Mouse (Mus musculus): ENCODE measurements around the gene Col7a1.
A peak's percentile ranks its signal among the peaks of the same experiment; 100 is the strongest.

Col7a1 gene

DNA sequence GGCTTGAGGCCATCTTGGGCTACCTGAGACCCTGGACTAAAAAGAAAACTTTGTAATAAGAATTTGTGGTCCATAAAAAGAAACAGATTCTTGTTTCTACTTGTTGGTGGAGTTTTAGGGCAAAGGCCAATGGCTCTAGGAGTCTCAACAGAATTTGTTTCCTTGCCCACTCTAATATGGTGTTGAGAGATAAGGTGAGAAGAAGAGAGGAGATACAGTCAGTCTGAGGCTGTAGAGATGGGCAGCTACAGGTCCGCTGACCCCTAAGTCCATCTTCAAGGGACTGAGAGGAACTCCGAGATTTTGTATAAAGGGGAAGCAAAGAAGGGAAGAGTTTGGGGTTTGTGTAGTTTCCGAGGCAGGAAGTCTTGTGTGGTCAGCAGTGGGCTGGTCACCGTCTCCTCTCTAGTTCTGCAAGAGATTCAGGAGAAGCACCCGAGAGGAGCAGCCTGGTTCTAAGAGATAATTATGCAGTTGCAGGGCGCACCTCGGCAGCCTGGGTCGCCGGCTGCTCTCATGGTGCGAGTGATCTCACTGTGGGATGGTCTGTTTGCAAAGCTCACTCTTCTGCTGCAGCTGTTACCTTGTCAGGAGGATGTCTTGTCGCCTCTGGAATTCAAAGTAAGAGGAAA is 63.7 kb downstream of the Col7a1 start:
- DNase-seq (ENCODE audit: low spot score in 2 of 2): peak in 1 of 2 experiments; percentile 19

DNA sequence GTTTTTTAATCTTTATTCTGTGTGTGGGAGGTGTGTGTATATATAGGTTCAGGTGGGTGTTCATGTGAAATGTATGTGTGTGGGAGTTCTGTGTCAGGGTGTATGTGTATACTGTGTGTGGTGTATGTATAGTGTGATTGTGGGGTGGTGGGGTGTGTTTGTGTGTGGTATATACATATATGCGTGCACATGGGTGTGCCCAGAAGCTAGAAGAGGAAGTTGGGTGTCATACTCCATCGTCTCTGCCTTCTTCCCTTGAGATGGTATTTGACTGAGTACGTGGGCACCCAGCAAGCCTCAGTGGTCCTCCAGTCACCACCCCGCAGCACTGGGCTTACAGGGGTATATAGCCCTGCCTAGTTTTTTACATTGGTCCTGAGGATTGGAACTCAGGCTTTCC is 68.0 kb downstream of the Col7a1 start:
- peak in 1 of 2 experiments; percentile 18 for DNase-seq (ENCODE audit: low spot score in 2 of 2)

DNA sequence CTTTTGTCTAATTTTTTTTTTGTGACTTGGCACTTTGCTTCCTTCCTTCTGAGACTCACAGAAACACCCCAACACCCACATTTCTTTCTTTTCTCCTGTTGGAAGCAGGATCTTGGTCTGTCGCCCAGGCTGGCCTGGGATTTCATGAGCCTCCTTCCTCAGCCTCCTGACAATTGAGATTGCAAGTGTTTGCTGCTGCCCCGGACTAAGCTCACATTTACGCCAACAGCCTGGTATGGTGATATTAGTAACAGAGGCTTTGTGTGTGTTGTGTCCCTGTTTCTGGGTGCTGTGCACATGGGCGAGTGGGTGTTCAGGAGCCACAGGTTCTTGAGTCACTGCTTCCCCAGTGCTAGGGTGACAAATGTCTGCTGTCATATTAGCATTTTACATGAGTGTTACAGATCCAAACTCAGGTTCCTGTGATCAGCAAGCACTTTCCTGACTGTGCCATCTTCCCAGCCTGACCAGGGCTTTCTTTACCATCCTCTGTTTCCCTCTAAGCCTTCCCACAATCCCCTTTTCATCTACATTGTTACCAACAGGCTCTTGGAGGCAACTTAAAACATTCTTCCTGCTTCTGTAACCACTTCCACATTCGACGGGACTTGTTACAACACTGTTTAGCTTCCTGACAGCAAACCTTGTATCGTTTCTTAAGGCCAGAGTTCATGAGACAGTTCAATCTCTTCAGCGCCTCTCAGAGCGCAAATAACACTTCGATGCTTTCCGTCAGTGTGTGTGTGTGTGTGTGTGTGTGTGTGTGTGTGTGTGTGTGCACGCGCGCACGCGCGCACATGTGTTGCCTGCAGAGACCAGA is 69.7 kb downstream of the Col7a1 start:
- peak; percentile 62 to 63 for DNase-seq (ENCODE audit: low spot score in 2 of 2)

DNA sequence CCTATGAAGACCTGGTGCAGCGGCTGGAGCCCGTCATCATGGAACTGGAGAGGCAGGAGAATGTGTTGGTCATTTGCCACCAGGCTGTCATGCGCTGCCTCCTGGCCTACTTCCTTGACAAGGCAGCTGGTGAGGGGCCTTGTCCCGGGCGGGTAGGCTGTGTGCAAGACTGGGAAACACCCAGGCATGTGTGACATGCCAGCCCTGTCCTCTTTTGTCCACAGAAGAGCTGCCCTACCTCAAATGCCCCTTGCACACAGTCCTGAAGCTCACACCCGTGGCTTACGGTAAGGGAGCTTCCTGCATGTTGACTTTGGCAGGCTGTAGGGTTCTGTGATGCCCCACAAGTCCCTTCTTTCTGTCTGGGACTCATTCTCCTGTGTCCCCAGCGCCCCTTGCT is 74.1 kb downstream of the Col7a1 start:
- peak in 1 of 2 experiments; percentile 31 for DNase-seq (ENCODE audit: low spot score in 2 of 2)

DNA sequence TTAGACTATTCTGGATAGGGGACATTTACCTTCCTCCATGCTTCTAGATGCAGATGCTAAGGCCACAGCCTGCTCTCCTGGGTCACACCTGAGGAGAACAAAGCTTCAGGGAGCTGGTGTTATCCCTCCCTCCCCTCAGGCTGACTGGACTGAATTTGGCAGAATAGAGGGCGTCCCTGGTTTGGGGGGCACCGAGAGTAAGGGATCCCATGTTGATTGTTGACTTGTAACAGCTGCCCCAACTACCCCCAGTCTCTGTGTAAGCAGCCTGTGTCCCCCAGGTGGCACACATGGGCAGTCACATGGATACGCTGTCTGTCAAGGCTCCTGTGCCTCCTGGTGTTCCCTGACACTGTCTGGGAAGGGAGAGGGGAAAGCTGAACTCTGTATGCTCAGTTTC is 75.0 kb downstream of the Col7a1 start:
- no peak for DNase-seq (ENCODE audit: low spot score in 2 of 2)

DNA sequence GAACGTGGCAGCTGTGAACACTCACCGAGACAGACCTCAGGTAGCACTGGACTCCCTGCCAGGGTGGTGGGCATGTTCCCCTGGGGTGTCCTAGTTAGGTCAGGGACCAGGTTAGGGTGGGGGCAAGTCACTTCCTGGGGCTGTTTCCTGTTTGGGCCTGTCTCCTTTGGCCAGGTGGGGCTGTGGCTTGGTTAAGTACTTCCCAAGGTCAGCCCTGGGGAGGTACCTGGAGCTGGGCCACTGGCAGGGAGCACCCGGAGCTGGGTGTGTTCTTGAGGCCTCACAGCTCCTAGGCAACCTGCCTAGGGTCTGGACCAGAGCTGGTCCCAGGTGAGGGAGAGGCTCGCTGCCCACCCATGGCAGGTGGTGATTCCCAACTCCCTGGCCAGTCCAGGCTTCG is 75.5 kb downstream of the Col7a1 start:
- peak in 1 of 2 experiments; percentile 22 for DNase-seq (ENCODE audit: low spot score in 2 of 2)

DNA sequence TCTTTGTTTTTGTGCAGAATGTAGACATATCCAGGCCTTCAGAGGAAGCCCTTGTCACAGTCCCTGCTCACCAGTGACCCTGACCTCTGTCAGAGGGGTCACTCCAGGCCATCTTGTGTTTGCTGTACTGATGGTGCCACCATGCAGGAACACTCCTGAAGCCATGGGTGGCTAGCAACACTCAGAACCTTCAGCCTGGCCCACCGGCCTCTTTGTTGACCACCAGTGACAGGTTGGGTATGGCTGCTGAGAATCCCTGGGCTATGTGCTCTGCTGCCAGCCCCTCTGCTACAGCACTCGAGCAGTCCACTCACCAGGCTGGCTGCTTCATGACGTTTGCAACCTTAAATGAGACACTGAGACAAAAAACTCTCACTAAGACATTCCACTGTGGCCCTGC is 76.9 kb downstream of the Col7a1 start:
- peak in 1 of 2 experiments; percentile 19 for DNase-seq (ENCODE audit: low spot score in 2 of 2)

DNA sequence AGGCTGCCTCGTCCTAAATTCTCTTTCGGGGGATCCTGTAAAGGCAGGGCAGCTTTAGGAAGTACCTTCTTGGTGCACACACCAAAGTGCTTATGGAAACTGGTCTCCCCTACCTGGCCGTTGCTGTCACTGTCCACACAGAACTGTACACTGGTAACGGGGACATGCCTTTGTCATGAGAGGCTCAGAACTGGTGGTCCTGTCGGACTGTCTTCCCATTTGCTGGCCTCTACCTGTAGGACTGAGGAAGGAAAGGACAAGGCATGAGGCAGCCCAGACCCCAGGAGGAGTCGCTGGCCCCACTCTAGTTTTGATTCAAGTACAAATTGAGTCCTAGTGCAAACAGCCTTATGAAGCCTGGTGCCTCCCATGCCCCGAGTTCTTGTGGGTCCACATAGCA is 77.6 kb downstream of the Col7a1 start:
- DNase-seq (ENCODE audit: low spot score in 2 of 2): no peak

DNA sequence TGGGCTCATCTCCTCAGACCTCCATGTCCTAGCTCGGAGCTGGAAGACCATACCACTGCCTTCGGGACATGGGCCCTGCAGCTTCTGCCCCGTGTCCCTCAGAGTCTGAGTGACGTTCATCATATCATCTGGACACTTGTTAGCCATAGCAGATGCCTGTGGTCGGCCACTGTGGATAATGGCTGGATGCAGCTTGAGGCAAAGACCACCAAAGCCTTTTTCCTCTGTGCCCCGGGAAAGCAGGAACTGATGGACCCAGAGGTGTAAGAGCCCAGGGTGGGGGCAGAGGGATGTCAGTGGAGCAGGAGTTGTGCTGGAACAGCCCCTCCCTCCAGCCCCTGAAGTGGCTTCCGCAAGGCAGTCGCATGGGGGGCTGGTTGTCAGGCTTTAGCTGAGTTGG is 78.3 kb downstream of the Col7a1 start:
- peak in 1 of 2 experiments; percentile 18 for DNase-seq (ENCODE audit: low spot score in 2 of 2)

DNA sequence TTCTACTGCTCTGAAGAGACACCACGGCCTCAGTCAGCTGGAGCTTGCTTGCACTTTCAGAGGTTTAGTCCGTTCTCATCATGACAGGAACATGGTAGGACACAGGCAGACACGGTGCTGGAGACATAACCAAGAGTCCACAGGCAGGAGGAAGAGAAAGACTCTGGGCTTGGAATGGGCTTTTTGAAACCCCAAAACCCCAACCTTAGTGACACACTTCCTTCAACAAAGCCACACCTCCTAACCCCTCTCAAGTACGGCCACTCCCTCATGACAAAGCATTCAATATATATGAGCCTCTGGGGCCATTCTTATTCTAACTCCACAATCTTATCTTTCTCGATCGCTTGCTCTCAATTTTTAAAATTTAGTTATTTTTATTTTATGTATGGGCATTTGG is 79.0 kb downstream of the Col7a1 start:
- no peak for DNase-seq (ENCODE audit: low spot score in 2 of 2)

Data from right cerebral cortex, postnatal 10 days (tissue).